Mouse (Mus musculus) left cerebral cortex, adult 9 months (tissue): ENCODE data around the gene Ccno.

Experiments
- DNase-seq, 2 experiments: peaks; one replicate each; pipeline ENCODE4 v3.0.0; 2022; ENCODE audit warnings: low spot score in 2 of 2

Ccno gene

GRCm38 (mm10) chr13:112987532-112987943, at the start of gene Ccno:
Ccno (plus strand) TSS chr13:112987802.
- DNase-seq = peak; percentile 89 to 92

DNA sequence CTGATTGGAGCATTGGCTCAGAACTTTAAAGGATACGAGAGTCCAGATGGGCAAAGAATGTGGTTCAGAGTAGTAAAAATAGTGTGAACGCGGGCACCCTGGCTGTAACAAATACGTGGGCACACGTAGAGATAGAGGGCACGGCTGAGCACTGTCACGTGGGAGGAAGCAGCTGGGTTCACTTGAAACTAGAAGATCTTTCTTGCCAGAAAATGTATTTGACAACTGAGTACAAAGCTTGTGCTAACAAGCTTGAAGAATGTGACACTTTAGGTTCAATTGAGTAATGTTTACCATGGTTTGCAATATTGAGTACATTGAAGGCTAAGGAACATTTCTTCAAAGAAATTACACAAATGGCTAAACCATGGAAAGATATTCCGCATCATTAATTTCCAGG, 49.5 kb upstream of the Ccno start:
- DNase-seq = no peak

GRCm38 (mm10) chr13:112941879-112942330, 45.7 kb upstream of the Ccno start:
- peak in 1 of 2 experiments; percentile 31 for DNase-seq

- DNase-seq = peak in 1 of 2 experiments; percentile 49
These were observed 42.3 kb upstream of the Ccno start for GRCm38 (mm10) chr13:112945312-112945711.

DNA sequence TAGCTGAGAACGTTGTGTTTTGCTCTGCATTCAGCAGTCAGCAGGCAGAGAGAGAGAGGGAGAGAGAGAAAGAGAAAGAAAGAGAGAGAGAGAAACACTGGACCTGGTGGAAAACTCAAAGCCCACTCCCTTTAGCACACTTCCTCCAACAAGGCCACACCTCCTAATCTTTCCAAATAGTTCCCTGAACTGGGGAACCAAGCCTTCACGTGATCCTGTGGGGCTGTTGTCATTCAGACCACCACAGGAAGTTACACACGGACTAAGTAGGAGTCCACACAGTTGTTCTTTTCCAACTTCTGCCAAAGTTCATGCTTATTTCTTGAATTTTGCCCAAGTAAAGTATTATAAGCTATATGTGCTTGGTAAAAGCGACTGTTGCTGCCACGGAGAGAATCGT, 41.7 kb upstream of the Ccno start:
- DNase-seq = no peak

DNA sequence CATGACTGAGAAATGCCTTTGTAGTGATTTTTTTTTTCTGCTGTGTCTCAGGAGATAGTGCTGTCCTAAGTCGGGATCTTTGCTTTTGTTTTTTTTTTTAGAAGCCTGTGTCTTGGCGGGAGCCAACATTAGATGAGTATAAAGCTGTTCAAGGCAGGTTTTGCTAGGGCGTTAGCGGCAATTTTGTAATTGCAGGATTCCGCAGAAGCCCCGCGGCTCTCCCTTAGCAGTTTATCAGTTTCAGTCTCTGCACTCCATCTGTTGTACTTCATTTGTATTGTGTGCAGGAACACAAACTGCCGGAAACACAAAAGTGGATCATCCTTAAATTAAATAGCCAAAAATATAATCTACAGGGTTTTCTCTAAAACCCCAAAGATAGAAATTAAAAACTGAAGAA, 33.5 kb upstream of the Ccno start:
- DNase-seq = no peak

GRCm38 (mm10) chr13:112963081-112963480, 24.5 kb upstream of the Ccno start:
- no peak for DNase-seq

DNA sequence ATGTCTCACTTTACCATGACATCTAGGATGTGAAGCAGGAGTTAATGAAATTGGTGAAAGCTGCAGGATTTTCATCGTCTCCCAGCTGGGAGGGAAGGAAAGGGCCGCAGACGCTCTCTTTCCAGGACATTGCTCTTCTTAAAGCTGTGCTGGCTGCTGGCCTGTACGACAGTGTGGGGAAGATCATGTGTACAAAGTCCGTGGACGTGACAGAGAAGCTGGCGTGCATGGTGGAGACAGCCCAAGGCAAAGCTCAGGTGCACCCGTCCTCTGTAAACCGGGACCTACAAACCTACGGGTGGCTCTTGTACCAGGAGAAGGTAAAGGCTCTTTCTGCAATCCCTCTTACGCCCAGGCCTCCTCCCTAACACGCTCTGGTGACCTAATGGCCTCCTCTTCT, 23.2 kb upstream of the Ccno start:
- DNase-seq = no peak

DNA sequence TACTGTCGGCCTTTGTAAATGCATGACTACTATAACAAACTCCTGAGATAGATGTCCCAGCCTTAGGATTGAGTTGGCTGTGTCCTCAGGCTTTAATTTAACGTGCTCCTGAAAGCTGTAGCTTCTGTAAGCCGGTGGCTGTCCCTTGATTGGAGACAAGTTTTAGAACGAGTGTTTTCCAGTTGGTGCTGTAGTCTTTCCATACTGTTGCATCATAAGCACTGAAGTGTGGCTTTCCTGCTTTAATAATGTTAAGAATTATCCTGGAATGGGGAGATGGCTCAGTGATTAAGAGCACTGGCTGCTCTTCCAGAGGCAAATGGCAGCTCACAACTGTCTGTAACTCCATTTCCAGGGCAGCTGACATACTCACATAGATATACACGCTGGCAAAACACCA, 20.3 kb upstream of the Ccno start:
- DNase-seq = no peak

DNA sequence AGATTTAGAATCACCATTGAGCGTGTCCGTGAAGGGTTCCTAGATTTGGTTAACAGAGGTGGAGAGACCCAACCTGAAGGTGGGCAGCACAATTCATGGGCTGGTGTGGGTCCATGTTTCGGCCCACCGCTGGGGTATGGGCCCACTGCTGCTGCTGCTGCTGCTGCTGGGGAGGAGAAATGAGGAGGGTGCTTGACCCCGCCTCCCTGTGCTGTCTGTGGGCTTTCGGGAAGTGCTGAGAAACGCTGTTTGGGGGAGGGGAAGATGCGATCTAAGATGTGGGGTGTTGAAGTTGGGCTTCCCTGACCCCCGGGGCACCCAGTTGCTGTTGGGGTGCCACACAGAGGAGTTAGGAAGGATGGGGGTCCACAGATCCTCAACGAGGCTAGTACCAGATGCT, 10.9 kb upstream of the Ccno start:
- no peak for DNase-seq

DNA sequence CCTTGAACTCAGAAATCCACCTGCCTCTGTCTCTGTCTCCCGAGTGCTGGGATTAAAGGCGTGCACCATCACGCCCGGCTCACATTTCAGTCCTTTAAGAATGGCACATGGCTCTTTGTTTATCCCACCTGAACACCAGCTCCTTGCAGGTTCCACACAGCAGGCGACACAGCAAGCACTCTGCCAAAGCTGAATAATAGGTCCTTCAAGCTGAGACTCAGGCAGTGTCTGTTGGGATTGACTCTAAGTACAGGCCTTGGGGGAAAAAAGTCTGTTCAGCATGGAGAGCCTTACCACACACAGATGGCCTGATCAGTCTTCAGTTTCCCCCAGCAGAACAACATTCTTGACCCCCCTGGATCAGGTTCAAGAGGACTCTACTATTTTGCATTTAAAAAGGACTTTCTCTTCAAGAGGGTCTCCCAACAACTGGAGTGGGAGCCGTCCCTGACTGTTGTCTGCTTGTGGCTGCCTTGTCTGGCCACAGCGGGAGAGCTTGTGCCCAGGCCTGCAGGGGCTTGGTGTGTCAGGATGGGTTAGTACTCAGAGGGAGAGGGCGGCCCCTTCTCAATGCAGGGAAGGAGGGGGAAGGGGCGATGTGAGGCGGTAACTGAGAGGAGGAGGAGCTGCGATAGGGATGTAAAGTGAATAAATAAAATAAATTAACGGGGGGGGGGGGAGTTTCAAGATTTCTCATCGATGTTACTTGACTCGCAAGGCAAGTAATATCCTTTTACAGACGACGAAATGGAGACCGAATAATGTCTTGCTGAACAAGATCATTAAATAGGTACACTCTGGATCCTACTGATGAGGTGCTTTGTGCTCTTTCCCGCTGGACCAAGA, 1.8 kb upstream of the Ccno start:
- DNase-seq = no peak

DNA sequence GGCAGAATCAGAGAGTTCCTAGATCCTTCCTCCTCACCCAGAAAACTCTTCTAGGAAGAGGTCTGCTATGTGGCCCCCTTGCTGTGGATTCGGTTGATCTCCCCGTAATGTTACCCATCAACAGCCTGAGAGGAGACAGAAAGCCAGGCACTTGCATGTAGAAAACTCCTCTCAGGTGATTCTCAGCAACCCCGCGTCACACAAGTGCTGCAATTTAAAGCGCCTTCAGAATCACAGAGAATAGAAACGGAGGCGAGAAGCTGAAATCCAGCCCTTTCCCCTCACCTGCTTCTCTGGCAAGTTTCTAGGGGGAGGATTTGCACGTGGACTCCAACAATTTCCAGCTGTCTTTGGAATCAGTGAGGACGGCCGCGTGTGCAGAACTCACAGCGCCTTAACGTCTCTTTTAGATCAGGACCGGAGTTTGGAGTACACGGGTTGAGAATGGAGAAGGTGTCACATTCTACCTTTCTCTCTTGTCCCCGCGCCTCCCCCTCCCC, 1.1 kb upstream of the Ccno start:
- no peak for DNase-seq

DNA sequence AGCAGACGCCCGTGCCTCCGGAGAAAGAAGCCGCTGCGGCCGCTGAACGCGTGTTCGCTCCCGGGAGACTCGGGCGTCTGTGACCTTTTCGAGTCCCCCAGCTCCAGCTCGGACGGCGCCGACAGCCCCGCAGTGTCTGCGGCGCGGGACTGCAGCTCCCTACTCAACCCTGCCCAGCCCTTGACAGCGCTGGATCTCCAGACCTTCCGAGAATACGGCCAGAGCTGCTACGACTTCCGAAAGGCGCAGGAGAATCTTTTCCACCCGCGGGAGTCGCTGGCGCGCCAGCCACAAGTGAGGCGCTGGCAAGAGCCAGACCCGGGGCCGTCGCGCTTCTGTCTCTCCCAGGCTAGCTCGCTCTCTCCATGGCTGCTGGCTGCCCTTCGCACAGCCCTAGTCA, 389 bp downstream of the Ccno start:
- no peak for DNase-seq

DNA sequence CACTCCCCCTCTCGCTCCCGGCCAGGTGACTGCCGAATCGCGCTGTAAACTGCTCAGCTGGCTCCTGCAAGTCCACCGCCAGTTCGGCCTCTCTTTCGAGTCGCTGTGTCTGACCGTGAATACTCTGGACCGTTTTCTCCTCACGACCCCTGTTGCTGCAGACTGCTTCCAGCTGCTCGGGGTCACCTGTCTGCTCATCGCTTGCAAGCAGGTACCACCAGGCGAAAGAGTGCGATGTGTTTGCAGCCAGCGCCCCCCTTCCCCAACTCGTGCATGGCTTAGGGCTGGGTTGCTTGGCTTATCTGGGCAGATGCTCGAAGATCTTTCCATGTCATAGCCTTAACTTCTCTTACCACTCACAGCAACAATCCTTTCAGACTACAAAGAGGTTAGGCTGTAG, 1.3 kb downstream of the Ccno start:
- no peak for DNase-seq

- no peak for DNase-seq
These were observed 1.9 kb downstream of the Ccno start for GRCm38 (mm10) chr13:112989541-112989940.

- DNase-seq = no peak
These were observed 2.7 kb downstream of the Ccno start for GRCm38 (mm10) chr13:112990346-112990745.

GRCm38 (mm10) chr13:112993531-112994152, 6.0 kb downstream of the Ccno start, which contains the start of gene Mcidas:
Mcidas (plus strand) TSS chr13:112993845.
- no peak for DNase-seq

GRCm38 (mm10) chr13:112994191-112994590, 6.6 kb downstream of the Ccno start:
- peak in 1 of 2 experiments; percentile 61 for DNase-seq

- DNase-seq = no peak
These were observed 8.8 kb downstream of the Ccno start for GRCm38 (mm10) chr13:112996407-112996806.

- no peak for DNase-seq
These were observed 9.8 kb downstream of the Ccno start for GRCm38 (mm10) chr13:112997369-112997768.

DNA sequence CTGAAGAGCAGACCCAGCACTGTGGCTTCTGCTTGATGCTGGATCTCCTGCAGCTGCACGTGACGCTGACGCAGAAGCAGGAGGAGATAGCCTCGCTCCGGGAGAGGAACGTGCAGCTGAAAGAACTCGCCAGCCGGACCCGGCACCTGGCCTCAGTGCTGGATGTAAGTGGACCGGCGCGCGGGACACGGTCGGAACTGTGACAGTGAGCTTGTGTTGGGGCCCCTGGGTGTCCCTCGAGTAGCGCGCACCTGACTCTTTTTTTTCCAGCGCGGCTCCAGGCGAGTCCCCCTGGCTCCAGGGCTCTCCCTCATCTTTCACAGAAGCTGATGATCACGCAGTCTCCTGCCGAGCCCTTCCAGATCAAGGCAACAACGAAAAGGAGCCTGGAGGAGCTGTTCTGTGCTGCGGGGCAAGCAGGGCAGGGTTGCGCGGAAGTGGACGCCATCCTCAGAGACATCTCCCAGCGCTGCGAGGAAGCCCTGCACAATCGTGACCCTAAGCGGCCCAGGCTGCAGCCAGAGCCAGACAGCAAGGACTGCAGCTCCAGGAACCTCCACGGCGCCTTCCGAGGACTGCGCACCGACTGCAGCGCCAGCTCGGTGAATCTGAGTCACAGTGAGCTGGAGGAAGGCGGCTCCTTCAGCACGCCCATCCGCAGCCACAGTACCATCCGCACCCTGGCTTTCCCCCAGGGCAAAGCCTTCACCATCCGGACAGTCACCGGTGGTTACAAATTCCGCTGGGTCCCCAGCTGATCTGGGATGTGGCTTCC, 11.0 kb downstream of the Ccno start:
- peak; percentile 30 to 53 for DNase-seq

- DNase-seq = no peak
These were observed 12.5 kb downstream of the Ccno start for GRCm38 (mm10) chr13:113000090-113000489.
